Mouse (Mus musculus): ENCODE measurements around the gene Clstn1.

DNA sequence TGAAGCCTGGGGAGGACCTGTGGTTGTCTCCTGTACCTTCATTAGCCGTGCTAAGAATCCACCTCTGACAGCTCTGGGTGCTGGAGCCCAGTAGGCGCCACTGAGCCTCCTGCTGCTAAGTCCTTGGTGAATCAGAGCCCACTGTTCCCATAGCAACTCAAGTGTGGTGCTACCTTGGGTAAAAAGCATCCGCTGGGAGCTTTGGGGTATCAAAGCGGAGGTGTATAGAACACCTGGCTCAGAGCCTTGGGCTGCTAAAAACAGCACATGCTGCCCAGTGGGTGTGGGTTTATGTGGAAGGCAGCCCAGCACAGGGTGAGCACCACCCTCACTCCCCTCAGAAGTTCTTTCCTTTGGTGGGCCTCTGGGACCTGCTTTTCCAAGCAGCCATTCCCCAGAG, 30.2 kb upstream of the Clstn1 start:
- TF ChIP-seq EP300 (IDR thresholded peaks at IDR 0.05; ENCODE audit: insufficient read depth, low read depth, low read length) (no peak), CTCF (IDR thresholded peaks at IDR 0.05; ENCODE audit: low read depth, low read length) (no peak)

All from ES-Bruce4 (cell line).